Mouse (Mus musculus) bone marrow, adult 2 months (tissue): ENCODE measurements around the gene Tmem266. TPM values are rescaled to one million over a fixed set of nuclear protein-coding genes. Genes with fewer than 3 reads are reported as not detected.
A peak's percentile ranks its signal among the peaks of the same experiment; 100 is the strongest.

ENCODE experiments used
- H3K27ac ChIP-seq: fragments of 200-500 bp; 2 replicates; pipeline ENCODE4 v1.5.1; 2012; ENCODE audit warnings: low read depth, mild to moderate bottlenecking, control low read depth, inconsistent platforms, low read length; ENCODE audit not compliant: control insufficient read depth, poor library complexity, insufficient read depth
- H3K4me1 ChIP-seq: fragments of 200-500 bp; 2 replicates; pipeline ENCODE4 v1.6.1; 2011; ENCODE audit warnings: low read length; ENCODE audit not compliant: control insufficient read depth, insufficient read depth
- H3K4me3 ChIP-seq: fragments of 200-500 bp; replicated peaks from 2 replicates; pipeline ENCODE3; 2011; ENCODE audit warnings: mild to moderate bottlenecking, low read depth, low read length, control low read depth; ENCODE audit not compliant: control insufficient read depth
- CTCF ChIP-seq: fragments of 200-500 bp; IDR thresholded peaks from 2 replicates; pipeline ENCODE4 v1.5.1; 2011; ENCODE audit warnings: low read length, control low read depth; ENCODE audit not compliant: control insufficient read depth, insufficient read depth
- POLR2A ChIP-seq: fragments of 200-500 bp; IDR thresholded peaks from 2 replicates; pipeline ENCODE4 v1.6.1; 2011; ENCODE audit warnings: low read depth, mild to moderate bottlenecking, control low read depth, low read length, borderline replicate concordance; ENCODE audit not compliant: control insufficient read depth
- WGBS: fragments of 180-500 bp; shearing (Covaris S2); methylation state at CpG from one replicate; pipeline ENCODE4 v1.1.7; 2018; 5-methylcytosine and 5-hydroxymethylcytosine counted together
- polyA plus RNA-seq: library from polyadenylated mRNA; stranded (reverse); fragments of >200 nt; gene quantifications from 2 replicates; pipeline ENCODE4 v1.2.4, GENCODE M21; 2011; ENCODE audit warnings: low replicate concordance; ENCODE audit not compliant: missing spikeins, insufficient read depth, insufficient read length

The Tmem266 gene
- polyA plus RNA-seq, 1 experiment, result not detected

DNA sequence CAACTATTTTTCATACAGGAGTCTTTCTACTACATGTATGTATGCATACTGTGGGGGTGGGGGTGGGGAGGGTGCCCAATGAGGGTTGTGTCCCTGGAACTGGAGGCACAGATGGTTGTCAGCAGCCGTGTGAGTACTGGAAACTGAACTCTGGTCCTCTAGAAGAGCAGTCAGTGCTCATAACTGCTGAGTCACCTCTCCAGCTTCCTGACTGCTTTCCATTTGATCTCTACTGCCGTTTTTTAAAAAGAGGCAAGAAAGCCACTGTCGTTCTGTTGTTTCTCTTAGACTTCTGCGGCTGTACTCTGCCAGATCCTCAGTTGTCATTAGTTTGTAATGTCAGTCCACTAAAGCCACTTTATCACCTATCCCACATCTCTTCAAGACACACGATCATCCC, 19.2 kb upstream of the Tmem266 start:
- peaks cover 2% of the 10 kb centered on the region; the same call in 1 of the 2 replicates for H3K4me1 ChIP-seq
- WGBS, result 13% methylated on average over 5 of the region's 5 CpGs
- no peak overlapping the region for H3K4me3 ChIP-seq
- no peak overlapping the region for H3K27ac ChIP-seq
- TF ChIP-seq POLR2A (no peak), CTCF (no peak)

DNA sequence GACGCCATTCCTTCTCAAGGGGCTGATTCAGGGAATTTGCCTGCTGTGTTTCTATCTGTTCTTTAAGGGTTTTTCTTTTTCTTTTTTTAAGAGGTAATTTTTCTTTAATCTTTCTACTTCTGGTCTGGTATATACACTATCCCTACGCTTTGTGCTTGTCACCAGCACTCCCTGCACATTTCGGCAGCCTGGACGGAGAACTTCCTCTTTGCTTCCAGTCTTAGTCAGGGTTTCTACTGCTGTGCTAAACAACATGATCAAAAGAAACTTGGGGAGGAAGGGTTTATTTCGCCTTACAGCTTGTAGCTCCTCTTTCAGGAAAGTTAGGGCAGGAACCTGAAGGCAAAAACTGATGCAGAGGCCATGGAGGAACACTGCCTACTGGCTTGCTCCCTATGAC, 18.3 kb upstream of the Tmem266 start:
- Histone ChIP-seq H3K27ac (no peak overlapping the region), H3K4me1 (peaks cover 2% of the 10 kb centered on the region; the same call in 1 of the 2 replicates), H3K4me3 (no peak overlapping the region)
- WGBS, result 25% methylated on average over 5 of the region's 5 CpGs
- no peak for TF ChIP-seq POLR2A
- no peak for TF ChIP-seq CTCF

DNA sequence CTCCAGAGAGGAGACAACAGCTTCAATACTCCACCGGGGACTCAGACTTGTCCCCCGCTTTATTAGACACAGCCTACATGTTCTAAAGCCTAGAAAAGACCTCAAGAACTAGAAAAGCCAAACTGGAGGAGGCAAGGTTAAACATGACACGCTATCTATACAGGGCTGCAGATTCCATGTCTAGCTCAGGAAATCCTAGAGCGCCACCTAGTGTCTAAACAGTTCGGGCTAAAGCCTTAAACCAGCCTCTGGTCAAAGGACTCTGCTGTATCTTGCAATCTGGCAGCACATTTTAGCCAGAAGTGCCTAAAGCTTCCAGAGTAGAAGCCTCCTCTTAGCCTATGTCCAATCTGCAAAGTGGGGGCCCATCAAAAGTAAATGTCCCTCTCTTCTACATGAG, 15.2 kb upstream of the Tmem266 start:
- Histone ChIP-seq H3K4me3 (no peak overlapping the region), H3K27ac (no peak overlapping the region), H3K4me1 (peaks cover 2% of the 10 kb centered on the region; the same call in 1 of the 2 replicates)
- peak; percentile 66 for TF ChIP-seq CTCF
- no peak for TF ChIP-seq POLR2A
- 8% methylated on average over 5 of the region's 5 CpGs for WGBS

DNA sequence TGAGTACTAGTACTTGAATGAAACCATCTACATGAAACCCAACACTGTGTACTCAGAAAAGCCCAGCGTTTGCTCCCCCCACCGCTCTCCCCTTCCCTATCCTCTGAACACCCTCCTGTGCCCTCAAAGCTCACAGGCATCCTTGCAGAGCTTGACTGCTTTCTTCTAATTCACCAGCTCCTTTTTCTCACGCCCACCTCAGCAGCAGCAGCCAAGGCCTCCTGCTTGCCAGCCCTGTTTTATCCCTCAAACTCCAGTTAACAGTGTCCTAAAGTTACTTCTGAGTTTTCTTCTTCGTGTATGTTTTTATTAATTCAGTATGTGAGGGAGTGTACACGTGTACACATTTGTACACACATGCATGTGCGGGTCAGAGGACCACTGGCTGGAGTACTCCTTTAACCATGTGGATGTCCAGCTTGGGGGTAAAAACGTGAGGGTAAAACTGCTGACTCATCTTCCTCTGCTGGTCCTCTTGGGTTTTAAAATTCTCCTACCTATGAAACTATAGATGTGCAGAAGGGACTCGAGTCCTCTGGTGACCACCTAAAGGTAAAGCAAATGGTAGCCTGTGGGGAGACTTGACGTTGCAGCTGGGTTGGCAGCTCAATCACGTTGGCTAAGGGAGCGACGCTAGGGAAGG, 13.0 kb upstream of the Tmem266 start:
- Histone ChIP-seq H3K27ac (no peak overlapping the region), H3K4me1 (peaks cover 2% of the 10 kb centered on the region; the same call in 1 of the 2 replicates), H3K4me3 (no peak overlapping the region)
- WGBS, result 63% methylated on average over 12 of the region's 12 CpGs
- TF ChIP-seq POLR2A (no peak), CTCF (no peak)

DNA sequence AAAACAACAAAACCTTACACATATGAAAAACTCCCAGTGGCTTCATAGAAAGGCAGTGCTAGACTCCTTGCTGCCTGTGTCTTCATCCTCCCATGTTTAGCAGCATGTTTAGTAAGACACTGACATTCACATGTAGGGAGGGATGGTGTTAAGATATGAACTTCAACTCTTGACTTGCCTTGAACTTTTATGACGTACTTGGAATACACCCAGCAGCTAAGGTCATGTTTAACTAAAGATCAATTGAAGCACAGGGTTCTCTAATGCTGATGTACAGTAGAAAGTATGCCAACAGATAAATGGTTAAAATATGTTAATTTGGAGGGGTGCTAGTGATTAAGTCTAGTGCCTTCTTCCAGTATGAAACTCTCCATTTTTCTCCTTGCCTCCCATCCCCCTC, 4.1 kb upstream of the Tmem266 start:
- Histone ChIP-seq H3K4me3 (no peak overlapping the region), H3K27ac (no peak overlapping the region), H3K4me1 (no peaks in the 10 kb centered on the region; the same call in 1 of the 2 replicates)
- 78% methylated on average over 1 of the region's 1 CpGs for WGBS
- TF ChIP-seq POLR2A, result no peak
- TF ChIP-seq CTCF, result no peak

DNA sequence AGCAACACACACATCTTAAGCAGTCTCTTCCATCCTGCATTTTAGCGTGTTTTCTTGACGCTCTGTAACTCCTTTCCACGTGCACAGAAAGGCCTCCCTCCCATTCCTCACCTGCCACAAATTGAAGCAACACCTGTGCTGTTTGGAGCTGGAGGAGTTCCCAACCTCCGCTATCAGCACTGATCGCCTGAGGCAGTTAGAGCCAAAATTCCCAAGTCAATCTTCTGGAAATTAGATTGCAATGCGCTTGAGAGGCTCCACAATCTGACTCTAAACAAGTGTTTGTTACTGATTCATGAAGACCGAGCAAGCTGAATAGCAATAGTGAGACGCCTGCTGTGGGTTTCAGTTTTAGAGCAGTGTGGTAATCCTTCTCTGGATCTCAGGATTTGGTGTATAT, 2.6 kb upstream of the Tmem266 start:
- Histone ChIP-seq H3K4me3 (no peak overlapping the region), H3K4me1 (no peaks in the 10 kb centered on the region; the same call in 1 of the 2 replicates), H3K27ac (no peak overlapping the region)
- 60% methylated on average over 8 of the region's 8 CpGs for WGBS
- TF ChIP-seq POLR2A (no peak), CTCF (no peak)

DNA sequence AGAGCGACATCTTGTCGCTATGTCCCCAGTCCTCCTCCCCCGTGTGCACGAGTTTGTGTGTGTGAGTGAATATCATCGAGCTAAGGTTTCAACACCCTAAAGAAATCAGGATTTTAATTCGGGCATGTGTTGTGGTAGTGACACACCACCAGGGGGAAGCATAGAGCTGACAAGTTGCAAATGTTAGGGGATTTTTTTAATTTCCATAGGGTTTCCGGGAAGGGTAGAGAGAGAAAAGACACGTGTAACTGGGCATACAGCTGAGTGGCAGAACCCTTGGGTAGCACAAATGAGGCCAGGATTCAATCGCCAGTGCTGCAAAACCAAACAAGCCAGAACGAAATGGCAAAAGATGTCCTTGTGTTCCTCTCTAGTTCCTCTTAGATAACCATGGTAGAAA, 2.2 kb upstream of the Tmem266 start:
- TF ChIP-seq POLR2A, result no peak
- no peak for TF ChIP-seq CTCF
- 49% methylated on average over 10 of the region's 10 CpGs for WGBS
- H3K27ac ChIP-seq, result no peak overlapping the region
- H3K4me1 ChIP-seq, result no peaks in the 10 kb centered on the region; the same call in 1 of the 2 replicates
- H3K4me3 ChIP-seq, result no peak overlapping the region

DNA sequence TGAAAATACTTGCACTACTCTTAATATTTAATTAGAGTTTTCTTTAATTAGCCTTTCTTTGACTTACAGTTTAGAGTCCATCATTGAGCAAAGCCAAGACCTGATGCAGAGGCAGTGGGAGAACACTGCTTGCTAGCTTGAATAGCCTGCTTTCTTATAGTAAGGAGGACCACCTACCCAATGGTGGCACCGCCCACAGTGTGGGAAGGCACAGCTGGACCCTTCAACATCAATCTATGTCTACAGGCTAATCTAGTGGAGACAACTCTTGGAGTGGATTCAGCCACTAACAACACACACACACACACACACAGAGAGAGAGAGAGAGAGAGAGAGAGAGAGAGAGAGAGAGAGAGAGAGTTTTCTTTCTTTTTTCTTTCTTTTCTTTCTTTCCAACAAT, 1.7 kb upstream of the Tmem266 start:
- Histone ChIP-seq H3K27ac (no peak overlapping the region), H3K4me3 (no peak overlapping the region), H3K4me1 (no peaks in the 10 kb centered on the region; the same call in 1 of the 2 replicates)
- TF ChIP-seq CTCF, result no peak
- TF ChIP-seq POLR2A, result no peak
- WGBS, result 87% methylated on average over 1 of the region's 1 CpGs
